Mouse (Mus musculus): ENCODE data around the gene Upf2.

GRCm38 (mm10) chr2:5950305-5950704, 964 bp upstream of the Upf2 start:
- TF ChIP-seq CTCF (IDR thresholded peaks at IDR 0.05; ENCODE audit: low read depth) (no peak), EP300 (optimal IDR thresholded peaks at IDR 0.05) (no peak)

Data from stomach, postnatal 0 days (tissue).